Mouse (Mus musculus): Measurements from ENCODE around the gene Ssh1. TPM values are rescaled to one million over a fixed set of nuclear protein-coding genes. Genes with fewer than 3 reads are reported as not detected.

Gene Ssh1
- 16.5 and 17.1 TPM in 2 replicates for polyA plus RNA-seq (2014; fragmentation: Nextera tagmentation; extraction: Ambion mirVana)

GRCm38 (mm10) chr5:113993487-113994465 is at the start of gene Ssh1:
Gene Ssh1 (minus strand): TSS chr5:113993894.
- Histone ChIP-seq H3K9me3 (ENCODE audit: control insufficient read depth, low read length) (no peaks in the 10 kb centered on the region), H3K36me3 (ENCODE audit: control insufficient read depth, insufficient read depth, low read length) (0 out of 2 replicates have a peak, but pooled peaks cover 3% of the 10 kb centered on the region), H3K9ac (ENCODE audit: low read depth, low read length) (peak within 1 kb of the TSS; percentile 91), H3K4me3 (ENCODE audit: low read depth, low read length) (peak within 1 kb of the TSS; percentile 87), H3K4me2 (ENCODE audit: low read depth, low read length) (peak within 1 kb of the TSS; percentile 82), H3K27ac (replicated peaks; ENCODE audit: low read depth, low read length) (peak within 1 kb of the TSS; percentile 94), H3K4me1 (ENCODE audit: control insufficient read depth, insufficient read depth, low read length) (peaks cover 12% of the 10 kb centered on the region; the same call in 1 of the 2 replicates), H3K27me3 (replicated peaks; ENCODE audit: control insufficient read depth, insufficient read depth, low read length) (no peaks in the 10 kb centered on the region)
- peak; percentile 92 for DNase-seq (ENCODE audit: low spot score)
- peak; percentile 89 for ATAC-seq (ENCODE audit: low read depth)
- 2% methylated on average over 33 of the region's 83 CpGs for WGBS

- WGBS = 20% methylated on average over 15 of the region's 15 CpGs
- no peak overlapping the region for H3K9ac ChIP-seq (ENCODE audit: low read depth, low read length)
- DNase-seq (ENCODE audit: low spot score) = peak; percentile 6
These were observed 47.7 kb upstream of the Ssh1 start for GRCm38 (mm10) chr5:114041327-114041930.

GRCm38 (mm10) chr5:114040911-114041310 is 47.2 kb upstream of the Ssh1 start:
- Histone ChIP-seq H3K27ac (replicated peaks; ENCODE audit: low read depth, low read length) (no peak overlapping the region), H3K27me3 (replicated peaks; ENCODE audit: control insufficient read depth, insufficient read depth, low read length) (no peaks in the 10 kb centered on the region), H3K9ac (ENCODE audit: low read depth, low read length) (no peak overlapping the region), H3K36me3 (ENCODE audit: control insufficient read depth, insufficient read depth, low read length) (no peaks in the 10 kb centered on the region), H3K4me2 (ENCODE audit: low read depth, low read length) (no peak overlapping the region), H3K9me3 (ENCODE audit: control insufficient read depth, low read length) (no peaks in the 10 kb centered on the region), H3K4me1 (ENCODE audit: control insufficient read depth, insufficient read depth, low read length) (0 out of 2 replicates have a peak, but pooled peaks cover 4% of the 10 kb centered on the region), H3K4me3 (ENCODE audit: low read depth, low read length) (no peak overlapping the region)
- WGBS = 66% methylated on average over 1 of the region's 1 CpGs
- ATAC-seq (ENCODE audit: low read depth) = no peak
- DNase-seq (ENCODE audit: low spot score) = no peak

More at GRCm38 (mm10) chr5:114041327-114041930, 47.7 kb upstream of the Ssh1 start:
- Histone ChIP-seq H3K4me1 (ENCODE audit: control insufficient read depth, insufficient read depth, low read length) (0 out of 2 replicates have a peak, but pooled peaks cover 4% of the 10 kb centered on the region), H3K27me3 (replicated peaks; ENCODE audit: control insufficient read depth, insufficient read depth, low read length) (no peaks in the 10 kb centered on the region), H3K27ac (replicated peaks; ENCODE audit: low read depth, low read length) (no peak overlapping the region), H3K4me2 (ENCODE audit: low read depth, low read length) (0 out of 2 replicates have a peak overlapping the region, but pooled peaks have one; percentile 5), H3K36me3 (ENCODE audit: control insufficient read depth, insufficient read depth, low read length) (no peaks in the 10 kb centered on the region), H3K9me3 (ENCODE audit: control insufficient read depth, low read length) (no peaks in the 10 kb centered on the region), H3K4me3 (ENCODE audit: low read depth, low read length) (no peak overlapping the region)
- ATAC-seq (ENCODE audit: low read depth) = 0 out of 2 replicates have a peak, but pooled peaks have one; percentile 55

GRCm38 (mm10) chr5:114040508-114040907 is 46.8 kb upstream of the Ssh1 start:
- Histone ChIP-seq H3K4me2 (ENCODE audit: low read depth, low read length) (no peak overlapping the region), H3K9ac (ENCODE audit: low read depth, low read length) (no peak overlapping the region), H3K9me3 (ENCODE audit: control insufficient read depth, low read length) (no peaks in the 10 kb centered on the region), H3K36me3 (ENCODE audit: control insufficient read depth, insufficient read depth, low read length) (no peaks in the 10 kb centered on the region), H3K4me3 (ENCODE audit: low read depth, low read length) (no peak overlapping the region), H3K27me3 (replicated peaks; ENCODE audit: control insufficient read depth, insufficient read depth, low read length) (no peaks in the 10 kb centered on the region), H3K27ac (replicated peaks; ENCODE audit: low read depth, low read length) (no peak overlapping the region), H3K4me1 (ENCODE audit: control insufficient read depth, insufficient read depth, low read length) (0 out of 2 replicates have a peak, but pooled peaks cover 4% of the 10 kb centered on the region)
- DNase-seq (ENCODE audit: low spot score) = no peak
- WGBS = 30% methylated on average over 7 of the region's 8 CpGs
- no peak for ATAC-seq (ENCODE audit: low read depth)

- WGBS = 48% methylated on average over 10 of the region's 10 CpGs
These were observed 41.4 kb upstream of the Ssh1 start for GRCm38 (mm10) chr5:114035111-114035510.

GRCm38 (mm10) chr5:114034393-114034792 is 40.7 kb upstream of the Ssh1 start:
- no peak for DNase-seq (ENCODE audit: low spot score)
- no peak for ATAC-seq (ENCODE audit: low read depth)
- H3K27me3 ChIP-seq (replicated peaks; ENCODE audit: control insufficient read depth, insufficient read depth, low read length) = no peaks in the 10 kb centered on the region
- no peaks in the 10 kb centered on the region for H3K9me3 ChIP-seq (ENCODE audit: control insufficient read depth, low read length)
- no peaks in the 10 kb centered on the region for H3K4me1 ChIP-seq (ENCODE audit: control insufficient read depth, insufficient read depth, low read length)
- H3K36me3 ChIP-seq (ENCODE audit: control insufficient read depth, insufficient read depth, low read length) = no peaks in the 10 kb centered on the region
- H3K9ac ChIP-seq (ENCODE audit: low read depth, low read length) = no peak overlapping the region
- H3K27ac ChIP-seq (replicated peaks; ENCODE audit: low read depth, low read length) = no peak overlapping the region
- 78% methylated on average over 7 of the region's 7 CpGs for WGBS
- no peak overlapping the region for H3K4me2 ChIP-seq (ENCODE audit: low read depth, low read length)
- H3K4me3 ChIP-seq (ENCODE audit: low read depth, low read length) = no peak overlapping the region

More at GRCm38 (mm10) chr5:114035111-114035510, 41.4 kb upstream of the Ssh1 start:
- Histone ChIP-seq H3K27ac (replicated peaks; ENCODE audit: low read depth, low read length) (no peak overlapping the region), H3K4me1 (ENCODE audit: control insufficient read depth, insufficient read depth, low read length) (no peaks in the 10 kb centered on the region), H3K4me3 (ENCODE audit: low read depth, low read length) (no peak overlapping the region), H3K9ac (ENCODE audit: low read depth, low read length) (no peak overlapping the region), H3K4me2 (ENCODE audit: low read depth, low read length) (no peak overlapping the region), H3K9me3 (ENCODE audit: control insufficient read depth, low read length) (no peaks in the 10 kb centered on the region), H3K27me3 (replicated peaks; ENCODE audit: control insufficient read depth, insufficient read depth, low read length) (no peaks in the 10 kb centered on the region), H3K36me3 (ENCODE audit: control insufficient read depth, insufficient read depth, low read length) (no peaks in the 10 kb centered on the region)
- ATAC-seq (ENCODE audit: low read depth) (no peak), DNase-seq (ENCODE audit: low spot score) (no peak)

- Histone ChIP-seq H3K4me3 (ENCODE audit: low read depth, low read length) (no peak overlapping the region), H3K9me3 (ENCODE audit: control insufficient read depth, low read length) (no peaks in the 10 kb centered on the region), H3K9ac (ENCODE audit: low read depth, low read length) (no peak overlapping the region), H3K27ac (replicated peaks; ENCODE audit: low read depth, low read length) (no peak overlapping the region), H3K4me2 (ENCODE audit: low read depth, low read length) (no peak overlapping the region), H3K27me3 (replicated peaks; ENCODE audit: control insufficient read depth, insufficient read depth, low read length) (no peaks in the 10 kb centered on the region), H3K36me3 (ENCODE audit: control insufficient read depth, insufficient read depth, low read length) (no peaks in the 10 kb centered on the region), H3K4me1 (ENCODE audit: control insufficient read depth, insufficient read depth, low read length) (no peaks in the 10 kb centered on the region)
- no peak for ATAC-seq (ENCODE audit: low read depth)
- 74% methylated on average over 3 of the region's 3 CpGs for WGBS
- no peak for DNase-seq (ENCODE audit: low spot score)
These were observed 38.6 kb upstream of the Ssh1 start for GRCm38 (mm10) chr5:114032161-114032763.

- ATAC-seq (ENCODE audit: low read depth) (no peak), DNase-seq (ENCODE audit: low spot score) (no peak)
- no peaks in the 10 kb centered on the region for H3K9me3 ChIP-seq (ENCODE audit: control insufficient read depth, low read length)
- no peak overlapping the region for H3K4me3 ChIP-seq (ENCODE audit: low read depth, low read length)
- no peak overlapping the region for H3K9ac ChIP-seq (ENCODE audit: low read depth, low read length)
- H3K36me3 ChIP-seq (ENCODE audit: control insufficient read depth, insufficient read depth, low read length) = no peaks in the 10 kb centered on the region
- no peaks in the 10 kb centered on the region for H3K27me3 ChIP-seq (replicated peaks; ENCODE audit: control insufficient read depth, insufficient read depth, low read length)
- no peak overlapping the region for H3K4me2 ChIP-seq (ENCODE audit: low read depth, low read length)
- H3K4me1 ChIP-seq (ENCODE audit: control insufficient read depth, insufficient read depth, low read length) = no peaks in the 10 kb centered on the region
- no peak overlapping the region for H3K27ac ChIP-seq (replicated peaks; ENCODE audit: low read depth, low read length)
- 89% methylated on average over 12 of the region's 12 CpGs for WGBS
These were observed 37.0 kb upstream of the Ssh1 start for GRCm38 (mm10) chr5:114030652-114031051.

All from embryonic facial prominence, embryonic 14.5 days (tissue).